31 mouse cellular contexts compared by ENCODE assay signal in genomic region chr16:31910281-31910847, GRCm38 (mm10). TPM values are rescaled to one million over a fixed set of nuclear protein-coding genes. Genes with fewer than 3 reads are reported as not detected.
DNase-seq lines count a peak whose midpoint lies in the region; ATAC-seq and TF ChIP-seq lines count a peak whose summit lies in the region.
"Had no signal": no experiment of that assay in that cellular context is flagged by ENCODE, and none has a peak within 500 bp of the region (broad histone marks: within the 10 kb centered on the region; RNA-seq: fewer than 3 reads in every experiment).

No protein-coding gene starts in this region.

- TF ChIP-seq CTCF in kidney, adult 2 months (conservative IDR thresholded peaks at IDR 0.05; ENCODE audit: insufficient read depth, insufficient read length, low read depth, low read length) = no peak
- TF ChIP-seq CTCF in MEL (IDR thresholded peaks at IDR 0.05 in 2 of 3, conservative IDR thresholded peaks at IDR 0.05 in 1 of 3; ENCODE audit: control insufficient read depth in 1 of 3, insufficient read depth in 1 of 3, low read depth in 2 of 3, low read length in 3 of 3, poor library complexity in 1 of 3, severe bottlenecking in 1 of 3) = no peak; a peak in 1 of 6 replicates
- no peak for TF ChIP-seq CTCF in intestine, postnatal 0 days (IDR thresholded peaks at IDR 0.05; ENCODE audit: low read depth)

- no peaks in the 10 kb centered on the region for H3K4me1 ChIP-seq in kidney, adult 2 months (ENCODE audit: control insufficient read depth, insufficient read depth, low read length)
- peaks cover 9% of the 10 kb centered on the region for H3K4me1 ChIP-seq in kidney, embryonic 16.5 days (ENCODE audit: insufficient read depth, low read length)
- H3K4me1 ChIP-seq in MEL (ENCODE audit: control insufficient read depth in 1 of 2, insufficient read depth in 2 of 2, low read length in 2 of 2) = peaks cover 0 to 5% of the 10 kb centered on the region in 2 experiments; a peak in 3 of 4 replicates
- H3K4me1 ChIP-seq in intestine, postnatal 0 days (replicated peaks; ENCODE audit: control insufficient read depth, insufficient read depth, low read length) = no peaks in the 10 kb centered on the region

- H3K9ac ChIP-seq in kidney, embryonic 16.5 days (replicated peaks; ENCODE audit: low read length) = no peak overlapping the region
- no peak overlapping the region for H3K9ac ChIP-seq in MEL (ENCODE audit: control insufficient read depth, low read depth, low read length, poor library complexity, severe bottlenecking)
- H3K9ac ChIP-seq in intestine, postnatal 0 days (ENCODE audit: low read depth, low read length) = no peak overlapping the region
- H3K9ac ChIP-seq: embryonic facial prominence, embryonic 12.5 days; embryonic facial prominence, embryonic 15.5 days; forebrain, embryonic 15.5 days; heart, embryonic 12.5 days; heart, embryonic 15.5 days; hindbrain, embryonic 14.5 days had no signal

- 45% methylated on average over 10 of the region's 10 CpGs for WGBS in kidney, adult 2 months
- WGBS in kidney, embryonic 16.5 days = 46% methylated on average over 10 of the region's 10 CpGs
- 27% methylated on average over 10 of the region's 10 CpGs for WGBS in intestine, postnatal 0 days

- ATAC-seq in kidney, embryonic 16.5 days (ENCODE audit: low FRiP score, low TSS enrichment) = no peak
- ATAC-seq in intestine, postnatal 0 days = peak; percentile 87
- ATAC-seq: activated CD4-positive, CD25-positive, alpha-beta regulatory T cell, adult 4 months; CD4-positive, CD25-positive, alpha-beta regulatory T cell, adult 4 months; forebrain, embryonic 15.5 days; hindbrain, postnatal 0 days had no signal

- no peak overlapping the region for H3K4me3 ChIP-seq in kidney, adult 2 months (ENCODE audit: insufficient read depth, low read depth, low read length)
- no peak overlapping the region for H3K4me3 ChIP-seq in kidney, embryonic 16.5 days (ENCODE audit: low read length)
- H3K4me3 ChIP-seq in MEL (ENCODE audit: control insufficient read depth in 1 of 2, insufficient read depth in 1 of 2, low read depth in 2 of 2, low read length in 2 of 2) = peak overlapping the region; percentile 23 to 39; a peak in 3 of 4 replicates
- H3K4me3 ChIP-seq in intestine, postnatal 0 days (ENCODE audit: low read depth, low read length) = no peak overlapping the region
- H3K4me3 ChIP-seq: embryonic facial prominence, embryonic 12.5 days; embryonic facial prominence, embryonic 15.5 days; forebrain, embryonic 15.5 days; heart, embryonic 12.5 days; heart, embryonic 15.5 days had no signal

- H3K9me3 ChIP-seq in kidney, embryonic 16.5 days (ENCODE audit: low read length) = no peaks in the 10 kb centered on the region
- no peaks in the 10 kb centered on the region for H3K9me3 ChIP-seq in MEL (replicated peaks; ENCODE audit: insufficient read depth, low read length)
- H3K9me3 ChIP-seq in intestine, postnatal 0 days (ENCODE audit: control insufficient read depth) = no peaks in the 10 kb centered on the region
- H3K9me3 ChIP-seq: embryonic facial prominence, embryonic 12.5 days; embryonic facial prominence, embryonic 15.5 days; forebrain, embryonic 15.5 days; heart, embryonic 12.5 days; heart, embryonic 15.5 days had no signal

- no peaks in the 10 kb centered on the region for H3K79me2 ChIP-seq in MEL (ENCODE audit: control insufficient read depth, insufficient read depth, low read length, poor library complexity)

- H3K27ac ChIP-seq in kidney, adult 2 months (ENCODE audit: insufficient read depth, low read depth, low read length) = no peak overlapping the region
- H3K27ac ChIP-seq in kidney, embryonic 16.5 days (ENCODE audit: low read length) = no peak overlapping the region
- H3K27ac ChIP-seq in MEL (ENCODE audit: control insufficient read depth, low read depth, low read length) = no peak overlapping the region
- H3K27ac ChIP-seq in intestine, postnatal 0 days (ENCODE audit: low read depth, low read length) = peak overlapping the region; percentile 46; the same call in 1 of the 2 replicates
- H3K27ac ChIP-seq: embryonic facial prominence, embryonic 12.5 days; embryonic facial prominence, embryonic 15.5 days; forebrain, embryonic 15.5 days; heart, embryonic 15.5 days; hindbrain, embryonic 14.5 days; hindbrain, postnatal 0 days had no signal

- TF ChIP-seq RAD21 in MEL (IDR thresholded peaks at IDR 0.05; ENCODE audit: low read depth, low read length) = no peak

- no peak overlapping the region for H3K4me2 ChIP-seq in kidney, embryonic 16.5 days (replicated peaks; ENCODE audit: low read depth, low read length)
- H3K4me2 ChIP-seq in intestine, postnatal 0 days (replicated peaks; ENCODE audit: low read depth) = no peak overlapping the region
- H3K4me2 ChIP-seq: embryonic facial prominence, embryonic 12.5 days; embryonic facial prominence, embryonic 15.5 days; forebrain, embryonic 15.5 days; heart, embryonic 12.5 days; heart, embryonic 15.5 days; hindbrain, embryonic 14.5 days had no signal

- no peak for TF ChIP-seq POLR2A in kidney, adult 2 months (IDR thresholded peaks at IDR 0.05; ENCODE audit: low read depth, low read length)
- no peak for TF ChIP-seq POLR2A in MEL (IDR thresholded peaks at IDR 0.05; ENCODE audit: control insufficient read depth in 1 of 2, insufficient read depth in 1 of 2, low read depth in 1 of 2, low read length in 2 of 2, poor library complexity in 1 of 2)

- DNase-seq in kidney, adult 2 months = peak; percentile 10
- no peak for DNase-seq in kidney, adult 18-20 months
- peak; percentile 22 for DNase-seq in kidney, postnatal 14 days
- DNase-seq in MEL (ENCODE audit: low read depth, low spot score) = peak; percentile 37
- no peak for DNase-seq in layer of hippocampus, postnatal 10 days (ENCODE audit: low spot score in 2 of 2)
- DNase-seq in layer of hippocampus, adult 11-12 months (ENCODE audit: low spot score) = no peak
- DNase-seq: adrenal gland, adult 8-10 months; cerebellum, adult 11 months; cerebellum, adult 2 months; cerebellum, adult 9-11 months; cerebellum, postnatal 25 days; gastrocnemius, postnatal 25 days; heart, adult 18-20 months; heart, postnatal 10 days; heart, postnatal 36 days had no signal

- TF ChIP-seq EP300 in MEL (IDR thresholded peaks at IDR 0.05; ENCODE audit: low read depth in 1 of 2, low read length in 2 of 2) = no peak

- no peaks in the 10 kb centered on the region for H3K27me3 ChIP-seq in kidney, adult 2 months (replicated peaks; ENCODE audit: control insufficient read depth, insufficient read depth, low read length)
- no peaks in the 10 kb centered on the region for H3K27me3 ChIP-seq in kidney, embryonic 16.5 days (ENCODE audit: insufficient read depth, low read length)
- H3K27me3 ChIP-seq in MEL (ENCODE audit: control insufficient read depth in 1 of 2, insufficient read depth in 2 of 2, low read length in 2 of 2) = no peaks in the 10 kb centered on the region
- no peaks in the 10 kb centered on the region for H3K27me3 ChIP-seq in intestine, postnatal 0 days (replicated peaks; ENCODE audit: control insufficient read depth, insufficient read depth, low read length)
- H3K27me3 ChIP-seq: embryonic facial prominence, embryonic 15.5 days; forebrain, embryonic 15.5 days; heart, embryonic 12.5 days had no signal

- H3K36me3 ChIP-seq in kidney, adult 2 months (ENCODE audit: control insufficient read depth, insufficient read depth, low read length) = no peaks in the 10 kb centered on the region
- H3K36me3 ChIP-seq in kidney, embryonic 16.5 days (ENCODE audit: insufficient read depth, low read length) = no peaks in the 10 kb centered on the region
- no peaks in the 10 kb centered on the region for H3K36me3 ChIP-seq in MEL (ENCODE audit: control insufficient read depth in 1 of 2, insufficient read depth in 2 of 2, low read length in 2 of 2)
- no peaks in the 10 kb centered on the region for H3K36me3 ChIP-seq in intestine, postnatal 0 days (ENCODE audit: control insufficient read depth, insufficient read depth)
- H3K36me3 ChIP-seq: embryonic facial prominence, embryonic 12.5 days; embryonic facial prominence, embryonic 15.5 days; forebrain, embryonic 15.5 days; heart, embryonic 12.5 days; heart, embryonic 15.5 days had no signal

TF ChIP-seq in MEL, 35 proteins besides CTCF, POLR2A, EP300 and RAD21 (continues in another document):
- no peak for TF ChIP-seq GABPA (IDR thresholded peaks at IDR 0.05; ENCODE audit: low read depth, low read length)

RNA-seq across cellular contexts. Expression of gene Pigz, which starts 23.3 kb away (rescaled TPM):
- polyA plus RNA-seq in kidney, adult 2 months (2012; rRNA removed) = 2.0 and 2.2 TPM in 2 replicates
- polyA plus RNA-seq in kidney, embryonic 16.5 days (2015; fragmentation: Nextera tagmentation; extraction: Ambion mirVana) = 1.0 and 1.4 TPM in 2 replicates
- 0.23 and 0.26 TPM in 2 replicates for total RNA-seq in MEL (2012; rRNA removed)
- polyA plus RNA-seq in MEL (2012; ENCODE audit: insufficient read depth in 1 of 2, insufficient read length in 2 of 2, low read depth in 1 of 2, low replicate concordance in 2 of 2, missing spikeins in 1 of 2) = under 1 TPM in 1 of 2 experiments, not detected in 1; 0.28 TPM
- 0.39 and 0.54 TPM in 2 replicates for polyA plus RNA-seq in intestine, postnatal 0 days (2015; fragmentation: Nextera tagmentation; extraction: Ambion mirVana)
- total RNA-seq in layer of hippocampus, postnatal 10 days (2021) = 1 to 10 TPM; 6.9 to 7.0 TPM
- total RNA-seq: common myeloid progenitor, adult 5-6 weeks had no signal

RNA-seq across cellular contexts. Expression of gene Meltf, which starts 31.8 kb away (rescaled TPM):
- 0.11 and 0.14 TPM in 2 replicates for polyA plus RNA-seq in kidney, adult 2 months (2012; rRNA removed)
- 0.66 and 0.90 TPM in 2 replicates for polyA plus RNA-seq in kidney, embryonic 16.5 days (2015; fragmentation: Nextera tagmentation; extraction: Ambion mirVana)
- not detected in 2 replicates for total RNA-seq in MEL (2012; rRNA removed)
- not detected for polyA plus RNA-seq in MEL (2012; ENCODE audit: insufficient read depth in 1 of 2, insufficient read length in 2 of 2, low read depth in 1 of 2, low replicate concordance in 2 of 2, missing spikeins in 1 of 2)
- 568 and 663 TPM in 2 replicates for polyA plus RNA-seq in intestine, postnatal 0 days (2015; fragmentation: Nextera tagmentation; extraction: Ambion mirVana)
- under 1 TPM; 0.18 to 0.36 TPM for total RNA-seq in layer of hippocampus, postnatal 10 days (2021)
- total RNA-seq: adrenal gland, adult 8-10 months; common myeloid progenitor, adult 5-6 weeks; gastrocnemius, adult 8-10 months; gastrocnemius, postnatal 25 days; heart, postnatal 36 days had no signal
- polyA plus RNA-seq: activated CD4-positive, CD25-positive, alpha-beta regulatory T cell, adult 4 months; C2C12; CD4-positive, CD25-positive, alpha-beta regulatory T cell, adult 4 months; forebrain, embryonic 11.5 days; hindbrain, embryonic 11.5 days had no signal

RNA-seq across cellular contexts. Expression of gene 0610012G03Rik, which starts 37.9 kb away (rescaled TPM):
- 96.7 and 122 TPM in 2 replicates for polyA plus RNA-seq in kidney, adult 2 months (2012; rRNA removed)
- polyA plus RNA-seq in kidney, embryonic 16.5 days (2015; fragmentation: Nextera tagmentation; extraction: Ambion mirVana) = 96.2 and 103 TPM in 2 replicates
- total RNA-seq in MEL (2012; rRNA removed) = 41.9 and 44.4 TPM in 2 replicates
- polyA plus RNA-seq in MEL (2012; ENCODE audit: insufficient read depth in 1 of 2, insufficient read length in 2 of 2, low read depth in 1 of 2, low replicate concordance in 2 of 2, missing spikeins in 1 of 2) = 10 to 100 TPM in 1 of 2 experiments, not detected in 1; 56.2 TPM
- 203 and 214 TPM in 2 replicates for polyA plus RNA-seq in intestine, postnatal 0 days (2015; fragmentation: Nextera tagmentation; extraction: Ambion mirVana)
- 10 to 100 TPM; 53.6 to 55.9 TPM for total RNA-seq in layer of hippocampus, postnatal 10 days (2021)

RNA-seq across cellular contexts. Expression of gene Ncbp2, which starts 37.9 kb away (rescaled TPM):
- 10.9 and 28.9 TPM in 2 replicates for polyA plus RNA-seq in kidney, adult 2 months (2012; rRNA removed)
- polyA plus RNA-seq in kidney, embryonic 16.5 days (2015; fragmentation: Nextera tagmentation; extraction: Ambion mirVana) = 115 and 119 TPM in 2 replicates
- total RNA-seq in MEL (2012; rRNA removed) = 79.6 and 100 TPM in 2 replicates
- polyA plus RNA-seq in MEL (2012; ENCODE audit: insufficient read depth in 1 of 2, insufficient read length in 2 of 2, low read depth in 1 of 2, low replicate concordance in 2 of 2, missing spikeins in 1 of 2) = 100 to 1,000 TPM in 1 of 2 experiments, not detected in 1; 222 TPM
- polyA plus RNA-seq in intestine, postnatal 0 days (2015; fragmentation: Nextera tagmentation; extraction: Ambion mirVana) = 24.7 and 28.4 TPM in 2 replicates
- 10 to 100 TPM; 49.1 to 57.3 TPM for total RNA-seq in layer of hippocampus, postnatal 10 days (2021)

Comparison
In these comparisons a context has a peak if more than half of its experiments do, and no peak if none do; other contexts are left out.
1. DNase-seq: peak in kidney, adult 2 months (single experiment), kidney, postnatal 14 days (single experiment) and MEL (single experiment); none in kidney, adult 18-20 months (single experiment), layer of hippocampus, postnatal 10 days (0 of 2) and layer of hippocampus, adult 11-12 months (single experiment).
2. H3K4me3 ChIP-seq: peak in MEL (2 of 2); none in kidney, adult 2 months (single experiment), kidney, embryonic 16.5 days (single experiment) and intestine, postnatal 0 days (single experiment).
3. RNA of gene Meltf, which starts 31.8 kb away (polyA plus RNA-seq): 568 to 663 TPM in intestine, postnatal 0 days; 0.66 to 0.90 TPM in kidney, embryonic 16.5 days, 0.11 to 0.14 TPM in kidney, adult 2 months and not detected in MEL; every median in the first group is over 100 times any median in the second.